Mouse (Mus musculus) midbrain, embryonic 11.5 days (tissue): ENCODE measurements around the gene Kbtbd3. TPM values are rescaled to one million over a fixed set of nuclear protein-coding genes. Genes with fewer than 3 reads are reported as not detected.

ENCODE experiments used
- microRNA-seq: library from miRNA; unstranded; fragments of <30 nt; microRNA quantifications from one replicate; pipeline ENCODE4, GENCODE M21; 2017
- polyA plus RNA-seq: library from polyadenylated mRNA; unstranded; fragments of >200 nt; fragmentation: Nextera tagmentation; extraction: Ambion mirVana; gene quantifications from 2 replicates; pipeline ENCODE4 v1.2.1, GENCODE M21; 2014

Gene Kbtbd3
- polyA plus RNA-seq, 1 experiment from 2014 or later: 8.3 TPM

Small RNA genes within 50 kb of the gene (microRNA-seq; reads per million reads assigned to microRNA genes)
- not detected for gene Gm22195
- gene Gm23992: not detected

Other genes starting within 250 kb of the Kbtbd3 start
- gene Aasdhppt, start 362 bp upstream of the Kbtbd3 start, polyA plus RNA-seq: 38.0 and 40.6 TPM in 2 replicates
- gene Msantd4, start 66.7 kb downstream of the Kbtbd3 start, polyA plus RNA-seq: 89.5 and 102 TPM in 2 replicates